Mouse (Mus musculus) kidney, postnatal 25 days (tissue): ENCODE results near the gene Shcbp1.
"Not testable (repeated sequence)": the region's sequence is repeated elsewhere in the genome, so short reads cannot be mapped to it uniquely, and the experiment has no call there.

Source experiments
- DNase-seq, 2 experiments: peaks; one replicate each; pipeline ENCODE4 v3.0.0; 2021; ENCODE audit warnings: mixed read lengths in 2 of 2

Shcbp1 gene

GRCm38 (mm10) chr8:4779254-4780055 lies at the start of gene Shcbp1:
TSS of gene Shcbp1 (minus strand) at chr8:4779567.
- peak; percentile 96 to 98 for DNase-seq

GRCm38 (mm10) chr8:4808831-4809230 lies 29.5 kb upstream of the Shcbp1 start:
- DNase-seq, result no peak

GRCm38 (mm10) chr8:4800524-4801122 lies 21.3 kb upstream of the Shcbp1 start:
- DNase-seq, result peak; percentile 32 to 57

- DNase-seq, result peak in 1 of 2 experiments; percentile 38
Measured at GRCm38 (mm10) chr8:4778266-4778665, 1.1 kb downstream of the Shcbp1 start.

- DNase-seq, result no peak
Measured at GRCm38 (mm10) chr8:4764751-4765150, 14.6 kb downstream of the Shcbp1 start.

- DNase-seq, result no peak
Measured at GRCm38 (mm10) chr8:4753048-4753447, 26.3 kb downstream of the Shcbp1 start.

GRCm38 (mm10) chr8:4730942-4731341 lies 48.4 kb downstream of the Shcbp1 start:
- no peak for DNase-seq

- no peak for DNase-seq
Measured at GRCm38 (mm10) chr8:4715546-4715945, 63.8 kb downstream of the Shcbp1 start.

GRCm38 (mm10) chr8:4708346-4708745 lies 71.0 kb downstream of the Shcbp1 start:
- DNase-seq, result not testable (repeated sequence)

- DNase-seq, result not testable (repeated sequence)
Measured at GRCm38 (mm10) chr8:4707916-4708315, 71.5 kb downstream of the Shcbp1 start.

GRCm38 (mm10) chr8:4691634-4692033 lies 87.7 kb downstream of the Shcbp1 start:
- no peak for DNase-seq
